Mouse (Mus musculus) C3H10T1/2 (cell line): Measurements from ENCODE around the gene Zdhhc14. TPM values are rescaled to one million over a fixed set of nuclear protein-coding genes. Genes with fewer than 3 reads are reported as not detected.

Experiments used
- polyA plus RNA-seq, 2 experiments: library from polyadenylated mRNA; unstranded; fragments of >200 nt; fragmentation: generic; extraction: Trizol; gene quantifications; one replicate each; pipeline ENCODE4 v1.2.1; 2012; ENCODE audit warnings: missing spikeins in 2 of 2

Zdhhc14 gene
- under 1 TPM; 0.01 to 0.06 TPM for polyA plus RNA-seq

DNA sequence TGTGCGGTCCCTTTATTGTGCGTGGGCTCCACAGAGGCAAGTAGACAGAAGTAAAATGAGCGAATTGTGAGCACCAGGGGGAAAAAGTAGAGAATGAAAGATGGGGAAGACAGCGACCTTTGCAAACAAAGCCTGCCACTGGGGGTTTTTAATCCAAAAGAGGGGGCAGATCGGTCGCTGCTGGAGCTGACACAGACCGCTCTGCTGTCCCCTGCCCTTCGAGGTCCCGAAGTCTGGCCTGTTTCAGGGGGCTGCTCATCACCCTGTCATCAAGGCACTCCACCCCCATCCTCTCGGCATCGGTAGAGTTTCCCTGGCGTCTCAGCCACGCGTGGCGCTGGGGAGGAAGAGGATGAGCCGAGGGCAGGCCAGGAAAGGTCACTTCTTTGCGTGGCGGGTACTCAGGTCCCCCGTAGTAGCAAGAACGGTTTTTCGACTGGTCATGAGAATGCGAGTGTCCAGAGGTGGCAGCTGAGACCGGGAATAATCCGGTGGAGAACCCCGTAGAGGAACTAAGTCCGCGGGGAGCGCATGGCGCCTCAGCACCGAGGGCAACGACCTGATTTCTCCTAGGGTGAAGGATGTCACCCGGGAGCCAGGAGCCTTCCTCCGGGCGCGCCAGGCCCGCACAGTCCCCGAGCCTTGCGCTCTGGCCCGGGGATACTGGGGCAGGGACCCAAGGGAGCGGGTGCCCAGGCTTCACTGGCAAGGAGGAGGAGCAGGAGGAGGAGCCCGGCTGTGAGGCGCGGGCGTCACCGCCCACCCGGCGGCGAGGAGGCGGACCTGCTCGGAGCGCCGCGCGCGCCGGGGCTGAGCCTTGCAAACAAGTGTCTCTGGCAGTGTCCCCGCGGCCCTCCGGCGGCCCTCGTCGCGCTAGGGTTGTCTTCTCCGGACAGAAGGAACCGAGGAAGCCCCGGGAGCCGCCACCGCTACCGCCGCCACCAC is at the start of gene Zdhhc14:
Zdhhc14 (plus strand) TSS at position 757 of the 945 bp plus-strand sequence.

Other genes starting within 250 kb of the Zdhhc14 start
- gene Ldhal6b, start 73.8 kb upstream of the Zdhhc14 start, polyA plus RNA-seq: under 1 TPM; 0.01 to 0.11 TPM
- gene Tmem242, start 52.3 kb upstream of the Zdhhc14 start, polyA plus RNA-seq: 100 to 1,000 TPM in 1 of 2 experiments, 10 to 100 TPM in 1; 91.3 to 126 TPM